Mouse (Mus musculus): ENCODE data around the gene Heatr5b. TPM values are rescaled to one million over a fixed set of nuclear protein-coding genes. Genes with fewer than 3 reads are reported as not detected.
"Not testable (repeated sequence)": the region's sequence is repeated elsewhere in the genome, so short reads cannot be mapped to it uniquely, and the experiment has no call there.

The Heatr5b gene
- polyA plus RNA-seq, 1 experiment: 32.8 TPM

DNA sequence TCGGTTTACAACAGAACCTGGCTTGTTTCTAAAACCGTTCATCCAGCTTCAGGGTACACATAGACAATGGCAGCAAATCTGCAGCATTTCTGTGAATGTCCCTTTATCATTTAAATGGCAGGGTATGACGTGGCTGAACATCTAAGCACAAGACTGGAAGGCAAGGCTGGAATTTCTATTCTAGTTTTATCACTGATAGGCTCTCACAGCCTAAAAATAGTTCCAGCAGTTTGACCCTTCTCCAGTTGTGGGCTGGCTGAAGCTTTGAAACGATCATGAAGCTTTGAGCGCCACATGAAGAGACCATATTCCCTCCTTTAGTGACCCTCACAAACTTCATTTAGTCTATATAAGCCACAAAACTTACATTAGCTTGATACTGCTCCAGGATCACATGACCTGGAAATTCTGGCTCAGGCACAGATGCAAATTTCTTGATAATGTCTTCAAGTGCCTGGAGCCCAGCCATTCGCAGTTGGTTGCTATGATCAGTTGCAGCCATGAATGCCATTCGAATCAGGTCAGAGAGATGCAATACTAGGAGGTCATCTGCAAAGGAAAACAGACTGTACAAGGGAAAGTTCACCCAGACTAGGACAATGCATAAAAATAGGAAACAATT is 44.0 kb downstream of the Heatr5b start:
- Histone ChIP-seq H3K4me1 (ENCODE audit: control insufficient read depth, insufficient read depth, insufficient read length, low read length) (no peaks in the 10 kb centered on the region), H3K4me3 (ENCODE audit: insufficient read depth, low read depth, low read length) (no peak overlapping the region), H3K27ac (replicated peaks; ENCODE audit: low read depth, low read length) (peak overlapping the region; percentile 76)

DNA sequence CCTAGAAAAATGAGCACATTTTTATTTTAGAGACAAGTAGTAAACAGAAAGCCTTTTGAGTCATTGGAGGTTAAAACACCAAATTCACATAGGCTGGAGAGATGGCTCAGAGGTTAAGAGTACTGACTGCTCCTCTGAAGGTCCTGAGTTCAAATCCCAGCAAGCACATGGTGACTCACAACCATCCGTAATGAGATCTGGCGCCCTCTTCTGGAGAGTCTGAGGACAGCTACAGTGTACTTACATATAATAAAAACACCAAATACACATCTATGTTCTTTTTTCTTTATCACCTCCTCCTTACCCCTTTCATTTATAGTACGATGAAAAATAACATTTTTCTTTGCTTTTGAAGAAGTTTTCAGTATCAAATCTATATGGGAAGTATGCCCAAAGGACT is 46.9 kb downstream of the Heatr5b start:
- H3K4me1 ChIP-seq (ENCODE audit: control insufficient read depth, insufficient read depth, insufficient read length, low read length); H3K27ac ChIP-seq (replicated peaks; ENCODE audit: low read depth, low read length); H3K4me3 ChIP-seq (ENCODE audit: insufficient read depth, low read depth, low read length): not testable (repeated sequence)

DNA sequence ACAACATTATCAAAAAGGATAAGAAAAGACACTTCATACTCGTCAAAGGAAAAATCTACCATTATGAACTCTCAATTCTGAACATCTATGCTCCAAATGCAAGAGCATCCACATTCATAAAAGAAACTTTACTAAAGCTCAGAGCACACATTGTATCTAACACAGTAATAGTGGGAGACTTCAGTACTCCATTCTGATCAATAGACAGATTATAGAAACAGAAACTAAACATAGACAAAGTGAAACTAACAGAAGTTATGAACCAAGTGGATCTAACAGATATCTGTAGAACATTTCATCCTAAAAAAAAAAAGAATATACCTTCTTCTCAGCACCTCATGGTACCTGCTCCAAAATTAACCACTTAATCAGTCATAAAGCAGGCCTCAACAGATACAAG is 56.4 kb downstream of the Heatr5b start:
- Histone ChIP-seq H3K4me1 (ENCODE audit: control insufficient read depth, insufficient read depth, insufficient read length, low read length) (no peaks in the 10 kb centered on the region), H3K4me3 (ENCODE audit: insufficient read depth, low read depth, low read length) (no peak overlapping the region), H3K27ac (replicated peaks; ENCODE audit: low read depth, low read length) (no peak overlapping the region)

DNA sequence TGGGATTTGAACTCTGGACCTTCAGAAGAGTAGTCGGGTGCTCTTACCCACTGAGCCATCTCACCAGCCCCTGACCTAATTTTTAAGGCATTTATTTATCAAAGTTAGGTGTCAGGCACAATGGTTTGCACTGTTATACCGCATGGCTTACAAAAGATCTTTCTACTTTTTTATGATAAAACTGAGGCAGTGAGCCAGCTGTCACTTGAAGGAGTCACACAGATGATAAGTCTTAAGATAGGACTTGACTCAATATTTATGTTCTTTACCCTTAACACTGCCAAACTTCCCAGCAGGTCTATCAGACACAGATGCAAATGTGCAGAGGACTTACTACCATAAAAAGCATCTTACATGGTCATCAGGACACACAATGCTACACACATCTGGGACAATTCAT is 62.8 kb downstream of the Heatr5b start:
- H3K4me3 ChIP-seq (ENCODE audit: insufficient read depth, low read depth, low read length): no peak overlapping the region
- no peak overlapping the region for H3K27ac ChIP-seq (replicated peaks; ENCODE audit: low read depth, low read length)
- no peaks in the 10 kb centered on the region for H3K4me1 ChIP-seq (ENCODE audit: control insufficient read depth, insufficient read depth, insufficient read length, low read length)

DNA sequence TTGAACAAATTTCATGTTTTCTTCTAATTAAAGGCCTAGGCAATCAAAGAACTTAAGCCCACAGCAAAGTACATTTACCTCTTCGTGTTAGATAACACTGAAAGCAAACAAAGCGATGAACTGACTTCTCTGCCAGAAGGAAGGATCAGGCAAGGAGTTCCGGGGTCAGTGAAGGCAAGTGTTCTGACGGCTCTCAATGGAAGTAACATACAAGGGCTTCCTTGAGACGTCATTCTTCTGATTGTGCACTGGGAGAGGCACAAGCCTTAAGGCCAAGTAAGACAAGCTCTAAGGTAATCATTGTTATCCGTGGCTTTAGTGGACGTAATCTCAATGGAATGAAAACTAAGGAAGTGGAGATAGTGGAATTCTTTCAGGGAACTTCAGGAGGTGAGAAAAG is 64.2 kb downstream of the Heatr5b start:
- Histone ChIP-seq H3K4me1 (ENCODE audit: control insufficient read depth, insufficient read depth, insufficient read length, low read length) (no peaks in the 10 kb centered on the region), H3K4me3 (ENCODE audit: insufficient read depth, low read depth, low read length) (no peak overlapping the region), H3K27ac (replicated peaks; ENCODE audit: low read depth, low read length) (no peak overlapping the region)

DNA sequence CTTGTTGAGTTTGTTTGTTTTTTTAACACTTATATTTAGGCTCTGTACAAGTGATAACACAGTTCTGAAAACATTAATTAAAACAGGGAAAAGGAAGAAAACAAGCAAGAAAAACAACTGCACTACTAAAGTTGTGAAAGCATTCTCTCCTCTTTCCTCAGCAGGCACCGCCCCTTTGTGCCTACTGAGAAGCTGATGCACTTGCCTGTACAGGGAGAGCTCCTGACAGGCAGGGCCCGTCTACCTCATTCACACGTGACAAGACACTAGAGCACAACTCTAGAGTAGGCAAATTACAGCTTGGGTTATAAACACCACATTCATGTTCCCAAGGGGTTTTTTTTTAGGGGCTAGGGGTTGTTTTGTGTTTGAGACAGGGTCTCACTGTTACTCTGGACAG is 65.8 kb downstream of the Heatr5b start:
- no peaks in the 10 kb centered on the region for H3K4me1 ChIP-seq (ENCODE audit: control insufficient read depth, insufficient read depth, insufficient read length, low read length)
- no peak overlapping the region for H3K27ac ChIP-seq (replicated peaks; ENCODE audit: low read depth, low read length)
- no peak overlapping the region for H3K4me3 ChIP-seq (ENCODE audit: insufficient read depth, low read depth, low read length)

DNA sequence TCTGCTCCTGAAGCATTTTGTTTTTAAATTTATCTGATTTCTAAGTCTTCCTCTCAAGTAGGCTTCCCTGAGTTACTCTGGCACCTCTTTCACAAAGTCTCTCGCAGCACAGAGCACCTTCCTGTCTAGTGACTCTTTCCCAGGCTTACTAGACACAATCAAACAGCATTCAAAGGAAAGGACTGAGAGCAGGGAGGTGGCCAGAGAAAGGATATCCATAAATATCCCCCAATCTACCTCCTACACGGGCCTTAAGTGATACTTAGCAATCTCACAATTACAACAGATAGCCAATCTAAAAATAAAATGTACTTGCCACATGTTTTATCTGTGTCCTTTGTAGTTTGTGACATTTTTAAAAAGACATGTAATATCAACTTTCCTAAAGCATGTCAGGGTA is 66.2 kb downstream of the Heatr5b start:
- Histone ChIP-seq H3K4me1 (ENCODE audit: control insufficient read depth, insufficient read depth, insufficient read length, low read length) (no peaks in the 10 kb centered on the region), H3K27ac (replicated peaks; ENCODE audit: low read depth, low read length) (no peak overlapping the region), H3K4me3 (ENCODE audit: insufficient read depth, low read depth, low read length) (no peak overlapping the region)

DNA sequence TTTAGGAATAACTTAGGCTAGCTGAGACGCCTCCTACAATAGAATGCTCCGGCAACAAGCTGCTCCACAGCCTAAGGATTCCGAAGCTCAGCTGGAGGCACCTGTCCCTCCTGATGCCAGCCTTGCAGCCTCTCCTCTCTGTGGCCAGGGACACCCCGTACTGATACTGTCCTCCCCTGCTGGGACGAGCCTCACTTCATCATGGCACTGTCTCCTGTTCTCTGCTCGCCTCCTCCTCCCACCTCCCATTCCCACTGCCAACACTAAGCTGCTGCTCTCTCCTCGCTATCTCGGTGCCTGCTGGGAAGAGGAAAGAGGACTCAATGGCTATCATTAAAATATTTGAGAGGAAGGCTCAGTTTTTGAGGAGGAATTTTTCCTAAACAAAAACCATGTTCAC is 67.6 kb downstream of the Heatr5b start:
- H3K4me3 ChIP-seq (ENCODE audit: insufficient read depth, low read depth, low read length): no peak overlapping the region
- no peak overlapping the region for H3K27ac ChIP-seq (replicated peaks; ENCODE audit: low read depth, low read length)
- H3K4me1 ChIP-seq (ENCODE audit: control insufficient read depth, insufficient read depth, insufficient read length, low read length): no peaks in the 10 kb centered on the region

DNA sequence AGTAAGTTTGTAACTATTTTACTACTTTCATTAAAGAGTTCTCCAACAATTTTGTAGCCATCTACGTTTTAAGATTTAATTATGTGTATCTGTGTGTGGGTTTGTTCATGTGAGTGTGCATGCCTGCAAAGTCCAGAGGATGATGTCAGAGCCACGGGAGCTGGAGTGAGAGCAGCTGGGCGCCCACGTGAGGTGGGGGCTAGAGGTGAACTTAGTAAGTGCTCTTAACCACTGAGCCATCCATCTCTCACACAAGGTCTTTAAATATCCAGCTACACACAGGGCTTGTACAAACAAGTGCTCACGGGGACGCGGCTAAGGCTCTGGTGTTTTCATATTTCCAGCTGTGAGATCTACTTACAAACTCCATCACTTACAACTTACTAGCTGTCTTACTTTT is 69.1 kb downstream of the Heatr5b start:
- H3K27ac ChIP-seq (replicated peaks; ENCODE audit: low read depth, low read length): no peak overlapping the region
- H3K4me1 ChIP-seq (ENCODE audit: control insufficient read depth, insufficient read depth, insufficient read length, low read length): no peaks in the 10 kb centered on the region
- no peak overlapping the region for H3K4me3 ChIP-seq (ENCODE audit: insufficient read depth, low read depth, low read length)

DNA sequence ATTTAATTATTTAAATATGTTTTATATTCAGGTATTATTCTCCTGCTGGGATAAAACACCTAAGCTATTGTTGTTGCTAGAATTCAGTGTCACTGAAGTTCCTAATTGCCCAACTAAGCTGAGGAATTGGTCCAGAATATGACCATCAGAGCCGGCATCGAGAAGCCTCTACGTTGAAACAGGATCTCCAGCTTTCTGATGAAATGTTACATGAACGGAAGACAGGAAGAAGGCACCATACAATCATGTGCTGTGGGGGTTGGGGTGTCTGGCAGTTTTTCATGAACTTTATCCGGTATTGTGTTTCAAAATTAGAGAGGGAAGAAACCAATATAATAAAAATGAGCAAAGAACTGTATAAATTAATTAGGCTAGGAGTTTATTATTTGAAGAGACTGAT is 71.9 kb downstream of the Heatr5b start:
- H3K27ac ChIP-seq (replicated peaks; ENCODE audit: low read depth, low read length): no peak overlapping the region
- H3K4me1 ChIP-seq (ENCODE audit: control insufficient read depth, insufficient read depth, insufficient read length, low read length): no peaks in the 10 kb centered on the region
- H3K4me3 ChIP-seq (ENCODE audit: insufficient read depth, low read depth, low read length): no peak overlapping the region

DNA sequence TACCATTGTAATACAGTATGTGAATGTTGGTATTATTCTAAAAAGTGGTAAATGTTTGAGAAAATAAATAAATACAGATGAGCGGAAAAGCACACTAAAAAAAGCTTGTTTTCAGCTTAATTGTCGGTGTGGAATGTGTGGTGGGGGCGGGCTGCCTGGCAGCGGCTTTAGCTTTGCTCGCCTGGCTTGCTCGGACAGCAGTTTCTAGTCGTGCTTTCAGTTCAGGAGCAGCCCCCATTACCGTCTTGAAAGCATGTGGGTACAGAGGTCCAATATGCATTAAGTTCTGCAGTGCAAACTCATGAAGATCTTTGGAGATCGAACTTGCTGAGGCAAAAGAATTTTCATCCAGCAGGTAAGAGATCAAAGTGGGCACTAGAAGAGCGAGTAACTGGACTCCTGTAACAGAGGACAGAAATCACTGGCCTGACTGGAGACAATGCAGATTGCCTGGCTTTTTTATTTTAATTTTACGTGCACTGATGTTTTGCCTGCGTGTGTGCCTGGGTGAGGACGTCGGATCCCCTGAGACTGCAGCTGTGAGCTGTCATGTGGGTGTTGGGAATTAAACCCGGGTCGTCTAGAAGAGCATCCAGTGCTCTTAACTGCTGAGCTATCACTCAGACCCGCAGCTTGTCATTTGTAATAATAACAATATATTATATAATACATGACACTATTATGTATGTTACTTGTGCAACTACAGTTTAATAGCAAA is 82.1 kb downstream of the Heatr5b start:
- no peaks in the 10 kb centered on the region for H3K4me1 ChIP-seq (ENCODE audit: control insufficient read depth, insufficient read depth, insufficient read length, low read length)
- no peak overlapping the region for H3K4me3 ChIP-seq (ENCODE audit: insufficient read depth, low read depth, low read length)
- no peak overlapping the region for H3K27ac ChIP-seq (replicated peaks; ENCODE audit: low read depth, low read length)

DNA sequence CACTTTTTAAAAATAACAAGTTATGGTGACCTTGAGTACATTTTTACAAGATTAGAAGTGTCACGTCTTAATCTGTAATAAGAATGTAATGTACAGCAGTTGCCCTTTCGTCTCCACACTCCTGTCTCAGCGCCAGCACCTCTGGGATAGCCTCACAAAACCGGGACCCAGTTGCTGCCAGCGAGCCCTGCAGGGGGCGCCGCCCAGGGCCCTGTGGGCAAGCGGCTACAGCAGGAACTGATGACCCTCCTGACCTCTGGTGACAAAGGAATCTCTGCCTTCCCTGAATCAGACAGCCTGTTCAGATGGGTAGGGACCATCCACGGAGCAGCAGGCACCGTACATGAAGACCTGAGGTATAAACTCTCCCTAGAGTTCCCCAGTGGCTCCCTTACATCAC is 83.1 kb downstream of the Heatr5b start:
- no peaks in the 10 kb centered on the region for H3K4me1 ChIP-seq (ENCODE audit: control insufficient read depth, insufficient read depth, insufficient read length, low read length)
- no peak overlapping the region for H3K4me3 ChIP-seq (ENCODE audit: insufficient read depth, low read depth, low read length)
- H3K27ac ChIP-seq (replicated peaks; ENCODE audit: low read depth, low read length): no peak overlapping the region

DNA sequence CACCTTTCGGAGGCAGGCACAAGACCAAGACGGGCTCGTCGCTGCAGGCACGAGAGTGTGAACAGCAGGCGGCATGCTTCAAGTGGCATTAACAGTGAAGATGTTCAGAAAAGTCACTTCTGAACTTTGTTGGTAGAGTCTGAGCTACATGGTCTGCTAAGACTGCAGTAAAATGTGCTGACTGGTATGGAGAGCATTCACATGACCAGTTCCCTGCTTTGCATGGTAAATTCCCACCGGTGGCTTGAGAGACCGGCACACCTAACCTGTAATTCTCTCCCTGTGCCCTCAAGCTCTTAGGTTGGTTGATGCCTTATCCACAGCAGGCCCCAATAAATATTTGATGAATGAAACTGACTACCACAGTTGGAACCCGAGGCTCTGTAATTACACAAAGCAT is 86.7 kb downstream of the Heatr5b start:
- no peak overlapping the region for H3K27ac ChIP-seq (replicated peaks; ENCODE audit: low read depth, low read length)
- H3K4me3 ChIP-seq (ENCODE audit: insufficient read depth, low read depth, low read length): no peak overlapping the region
- H3K4me1 ChIP-seq (ENCODE audit: control insufficient read depth, insufficient read depth, insufficient read length, low read length): no peaks in the 10 kb centered on the region

DNA sequence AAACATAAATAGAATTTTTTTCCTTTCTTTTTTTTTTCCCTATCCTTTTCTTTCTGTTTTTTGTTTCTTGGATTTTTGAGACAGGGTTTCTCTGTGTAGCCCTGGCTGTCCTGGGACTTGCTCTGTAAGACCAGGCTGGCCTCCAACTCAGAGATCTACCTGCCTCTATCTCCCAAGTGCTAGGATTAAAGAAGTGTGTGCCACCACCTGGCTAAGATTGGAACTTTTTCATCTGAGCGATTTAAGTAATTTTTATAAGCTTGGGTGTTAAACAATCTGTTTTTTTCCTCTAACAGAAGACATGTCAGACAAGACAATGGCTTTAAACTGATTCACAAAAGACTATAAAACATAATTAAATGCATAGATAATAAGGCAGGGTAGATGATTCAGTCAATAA is 96.7 kb downstream of the Heatr5b start:
- Histone ChIP-seq H3K4me1 (ENCODE audit: control insufficient read depth, insufficient read depth, insufficient read length, low read length) (peaks cover 7% of the 10 kb centered on the region; the same call in 1 of the 2 replicates), H3K27ac (replicated peaks; ENCODE audit: low read depth, low read length) (no peak overlapping the region), H3K4me3 (ENCODE audit: insufficient read depth, low read depth, low read length) (no peak overlapping the region)

DNA sequence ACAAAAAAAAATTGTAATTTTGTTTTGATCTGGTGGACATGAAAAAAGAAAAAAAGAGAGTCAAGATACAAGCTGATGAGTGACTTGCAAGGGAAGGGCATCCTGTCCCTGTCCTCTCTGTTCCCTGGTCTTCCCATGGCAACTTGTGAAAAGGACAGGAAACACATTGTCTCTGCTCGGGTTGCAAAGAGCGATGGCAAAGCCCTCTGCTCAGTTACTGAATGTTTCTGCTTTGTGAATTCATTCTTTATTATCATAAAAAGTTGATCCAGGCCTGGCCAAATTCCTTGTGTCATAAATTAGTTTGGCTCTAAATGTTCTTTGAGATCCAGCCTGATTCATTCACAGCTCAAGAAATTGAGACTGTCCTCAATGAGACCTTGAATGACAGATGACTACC is 97.4 kb downstream of the Heatr5b start:
- H3K27ac ChIP-seq (replicated peaks; ENCODE audit: low read depth, low read length): no peak overlapping the region
- no peak overlapping the region for H3K4me3 ChIP-seq (ENCODE audit: insufficient read depth, low read depth, low read length)
- peaks cover 7% of the 10 kb centered on the region; the same call in 1 of the 2 replicates for H3K4me1 ChIP-seq (ENCODE audit: control insufficient read depth, insufficient read depth, insufficient read length, low read length)

DNA sequence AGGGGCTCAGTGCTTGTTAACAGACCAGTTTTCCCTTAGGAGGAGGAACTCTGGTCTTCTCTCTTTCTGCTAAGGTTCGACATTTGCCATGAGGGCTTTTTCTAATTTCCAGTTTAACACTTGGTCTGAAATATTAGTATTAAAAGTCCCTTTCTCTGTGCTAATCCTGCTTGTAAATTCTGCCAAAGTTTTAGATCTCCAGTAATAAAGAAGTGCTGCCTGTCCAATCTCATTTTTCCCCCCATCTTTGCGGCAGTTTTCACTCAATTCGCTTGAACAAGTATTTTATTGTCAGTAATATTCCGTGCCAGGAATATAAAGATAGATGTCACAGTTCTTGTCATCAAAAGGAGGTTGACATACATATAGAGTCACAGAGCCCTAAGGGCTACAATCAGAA is 98.1 kb downstream of the Heatr5b start, which contains the start of gene Strn:
Strn (minus strand) TSS at position 101 of the 400 bp plus-strand sequence.
- H3K4me1 ChIP-seq (ENCODE audit: control insufficient read depth, insufficient read depth, insufficient read length, low read length): peaks cover 12% of the 10 kb centered on the region; the same call in 1 of the 2 replicates
- peak within 1 kb of the TSS; percentile 89 for H3K4me3 ChIP-seq (ENCODE audit: insufficient read depth, low read depth, low read length)
- peak within 1 kb of the TSS; percentile 77 for H3K27ac ChIP-seq (replicated peaks; ENCODE audit: low read depth, low read length)

Measured in brown adipose tissue, adult 24 weeks (tissue).